In the genomic region with DNA sequence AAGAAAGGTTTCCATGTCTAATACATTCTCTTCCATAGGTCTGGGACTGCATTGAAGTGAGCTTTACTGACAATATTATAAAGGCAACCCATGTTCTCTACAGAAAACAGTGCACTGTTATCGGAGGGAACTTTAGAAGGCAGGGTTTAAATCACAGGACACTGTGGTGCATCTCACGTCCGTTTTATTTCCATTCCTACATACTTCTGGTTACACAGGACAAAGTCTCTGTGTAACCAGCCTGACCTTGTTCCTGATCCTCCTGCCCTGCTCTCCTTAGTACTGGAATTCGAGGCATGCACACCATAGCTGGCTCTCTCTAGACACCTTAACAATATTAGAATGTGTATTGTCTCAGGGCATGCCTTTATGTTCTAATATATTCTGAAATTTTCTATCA, we compare ENCODE assay signal across 30 mouse cellular contexts.
"Had no signal": no experiment of that assay in that cellular context is flagged by ENCODE, and none has a peak within 500 bp of the region (broad histone marks: within the 10 kb centered on the region; RNA-seq: fewer than 3 reads in every experiment).

No protein-coding gene starts in this region.

- H3K27me3 ChIP-seq: limb, embryonic 15.5 days; liver, embryonic 13.5 days; liver, embryonic 15.5 days; megakaryocyte, embryonic 14.5 days; midbrain, embryonic 12.5 days; midbrain, embryonic 13.5 days; neural tube, embryonic 12.5 days had no signal

- H3K27ac ChIP-seq: left cerebral cortex, adult 2 months; limb, embryonic 10.5 days; limb, embryonic 12.5 days; limb, embryonic 13.5 days; limb, embryonic 15.5 days; liver, embryonic 13.5 days; liver, embryonic 14.5 days; liver, embryonic 15.5 days; lung, embryonic 15.5 days; macrophage; midbrain, embryonic 10.5 days; midbrain, embryonic 12.5 days; midbrain, embryonic 13.5 days; neural tube, embryonic 12.5 days had no signal

- H3K36me3 ChIP-seq: limb, embryonic 10.5 days; limb, embryonic 12.5 days; limb, embryonic 13.5 days; limb, embryonic 15.5 days; liver, embryonic 13.5 days; liver, embryonic 15.5 days; lung, embryonic 15.5 days; midbrain, embryonic 10.5 days; midbrain, embryonic 12.5 days; midbrain, embryonic 13.5 days; neural tube, embryonic 12.5 days had no signal

- DNase-seq: layer of hippocampus, postnatal 36 days; left cerebral cortex, postnatal 4 days; liver; liver, embryonic 13.5 days; liver, postnatal 0 days; lung, adult 18-20 months; lung, adult 2 months; lung, embryonic 14.5 days; lung, postnatal 10 days; lung, postnatal 14 days; lung, postnatal 36 days; lung, postnatal 4 days; midbrain, embryonic 14.5 days had no signal

- H3K9me3 ChIP-seq: limb, embryonic 10.5 days; limb, embryonic 12.5 days; limb, embryonic 13.5 days; limb, embryonic 15.5 days; liver, embryonic 13.5 days; liver, embryonic 15.5 days; lung, embryonic 15.5 days; midbrain, embryonic 10.5 days; midbrain, embryonic 12.5 days; midbrain, embryonic 13.5 days; neural tube, embryonic 12.5 days had no signal

- H3K4me2 ChIP-seq: limb, embryonic 12.5 days; limb, embryonic 13.5 days; limb, embryonic 15.5 days; liver, embryonic 13.5 days; liver, embryonic 15.5 days; lung, embryonic 14.5 days; lung, embryonic 15.5 days; midbrain, embryonic 12.5 days; midbrain, embryonic 13.5 days; neural tube, embryonic 12.5 days had no signal

- ATAC-seq: liver, postnatal 0 days; lung, postnatal 0 days; midbrain, embryonic 13.5 days; midbrain, embryonic 16.5 days had no signal

- H3K4me1 ChIP-seq: liver, embryonic 13.5 days; liver, embryonic 15.5 days; lung, embryonic 15.5 days; megakaryocyte, embryonic 14.5 days; midbrain, embryonic 10.5 days; midbrain, embryonic 12.5 days had no signal

- H3K4me3 ChIP-seq: left cerebral cortex, adult 2 months; limb, embryonic 10.5 days; limb, embryonic 12.5 days; limb, embryonic 13.5 days; limb, embryonic 15.5 days; liver, embryonic 13.5 days; liver, embryonic 15.5 days; lung, embryonic 15.5 days; megakaryocyte, embryonic 14.5 days; midbrain, embryonic 10.5 days; midbrain, embryonic 12.5 days; midbrain, embryonic 13.5 days; myocyte; neural tube, embryonic 12.5 days had no signal

- H3K9ac ChIP-seq: limb, embryonic 12.5 days; limb, embryonic 13.5 days; limb, embryonic 15.5 days; liver, embryonic 13.5 days; liver, embryonic 14.5 days; liver, embryonic 15.5 days; liver, postnatal 0 days; lung, embryonic 14.5 days; lung, embryonic 15.5 days; midbrain, embryonic 12.5 days; midbrain, embryonic 13.5 days; neural tube, embryonic 12.5 days had no signal
